Mouse (Mus musculus): Measurements from ENCODE around the gene Cfap46. TPM values are rescaled to one million over a fixed set of nuclear protein-coding genes. Genes with fewer than 3 reads are reported as not detected.
"Not testable (repeated sequence)": the region's sequence is repeated elsewhere in the genome, so short reads cannot be mapped to it uniquely, and the experiment has no call there.

Cfap46 gene
- total RNA-seq, 2 experiments from 2014 or later, result not detected

DNA sequence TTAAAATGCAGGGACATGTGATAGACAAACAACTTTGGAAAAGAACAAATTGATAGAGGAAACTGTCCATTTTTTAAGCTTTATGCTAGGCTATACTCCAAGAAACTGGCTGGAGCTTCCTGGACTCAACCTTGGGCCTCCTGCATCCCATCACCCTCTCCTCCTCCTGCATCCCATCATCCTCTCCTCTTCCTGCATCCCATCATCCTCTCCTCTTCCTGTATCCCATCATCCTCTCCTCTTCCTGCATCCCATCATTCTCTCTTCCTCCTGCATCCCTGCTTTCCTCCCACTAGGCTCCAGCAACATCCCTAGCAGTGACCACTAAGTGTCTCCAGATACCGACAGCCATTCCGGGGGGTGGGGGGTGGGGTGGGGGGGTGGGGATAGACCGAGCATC, 7.2 kb downstream of the Cfap46 start:
- no peak for ATAC-seq (replicated peaks; ENCODE audit: low FRiP score, low TSS enrichment, poor library complexity, severe bottlenecking)

DNA sequence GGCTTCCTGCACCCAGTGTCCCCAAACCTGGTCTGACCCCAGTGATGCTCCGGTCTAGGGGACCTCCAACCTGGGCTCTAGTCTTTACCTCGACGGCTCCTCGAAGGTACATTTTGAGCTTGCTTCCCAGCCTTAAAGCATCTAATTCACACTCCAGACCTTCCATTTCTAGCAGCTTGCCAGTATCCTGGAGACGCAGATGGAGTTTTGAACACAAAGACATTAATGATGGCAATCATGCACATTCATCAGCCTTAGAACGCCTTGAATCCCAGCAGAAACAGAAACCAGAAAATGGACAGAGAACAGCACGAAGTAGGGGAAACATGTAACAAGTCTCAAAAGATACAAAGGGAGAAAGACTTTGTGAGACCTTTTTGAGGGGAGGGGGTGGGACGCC, 16.7 kb downstream of the Cfap46 start:
- ATAC-seq (replicated peaks; ENCODE audit: low FRiP score, low TSS enrichment, poor library complexity, severe bottlenecking), result no peak

DNA sequence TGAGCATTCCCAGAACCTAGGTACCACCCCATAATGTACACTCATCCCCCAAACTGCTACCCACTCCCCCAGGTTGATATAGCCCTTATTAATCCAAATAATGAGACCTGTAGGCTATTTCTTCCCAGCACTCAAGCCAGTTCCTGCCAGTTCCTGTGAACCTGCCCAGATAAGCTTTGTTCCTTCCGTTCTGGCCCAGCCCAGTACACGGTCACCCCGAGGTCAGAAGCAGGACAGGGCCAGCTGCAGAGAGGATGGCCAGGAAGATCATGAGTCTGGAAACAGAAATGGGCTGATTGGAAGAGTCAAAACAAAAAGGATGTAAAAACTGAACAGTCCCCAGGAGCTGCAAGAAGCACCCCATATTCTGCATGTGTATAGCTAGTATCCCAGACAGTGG, 20.3 kb downstream of the Cfap46 start:
- no peak for ATAC-seq (replicated peaks; ENCODE audit: low FRiP score, low TSS enrichment, poor library complexity, severe bottlenecking)

DNA sequence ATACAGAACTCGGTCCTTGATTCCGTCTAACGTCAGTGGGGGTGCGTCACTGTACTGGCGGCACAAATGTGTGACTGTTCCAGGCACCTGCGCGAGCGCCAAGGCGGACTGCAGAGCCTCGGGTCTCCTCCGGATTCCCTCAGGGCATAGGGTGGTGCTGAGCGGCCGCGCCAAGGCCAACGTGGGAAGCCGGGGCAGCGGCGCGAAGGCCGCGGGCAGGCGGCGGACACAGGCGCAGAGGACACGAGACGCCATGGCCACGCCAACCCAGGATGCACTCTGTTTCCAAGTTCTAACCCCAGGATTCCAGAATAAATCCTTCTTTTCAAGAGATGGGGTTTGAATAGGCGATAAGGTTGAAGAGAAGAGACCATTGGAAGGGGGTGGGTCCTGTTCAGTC, 23.7 kb downstream of the Cfap46 start:
- not testable (repeated sequence) for ATAC-seq (replicated peaks; ENCODE audit: low FRiP score, low TSS enrichment, poor library complexity, severe bottlenecking)

DNA sequence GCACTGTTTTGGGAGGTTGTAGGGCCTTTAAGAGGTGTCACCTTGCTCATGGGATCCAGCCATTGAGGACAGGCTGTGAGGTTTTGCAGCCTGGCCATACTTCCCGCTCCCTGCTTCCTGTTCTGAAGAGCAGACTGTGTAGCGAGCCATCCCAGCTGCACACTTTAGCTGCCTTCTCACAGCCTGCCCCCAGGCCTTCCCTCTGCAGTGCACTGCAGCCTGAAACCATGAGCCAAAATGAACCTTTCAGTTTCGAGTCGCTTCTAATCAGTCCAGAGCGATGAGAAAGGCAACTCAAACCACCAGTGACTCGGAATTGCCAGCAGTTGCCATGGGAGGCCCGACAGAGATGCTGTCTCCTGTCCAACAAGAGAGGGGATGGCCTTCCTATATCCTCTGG, 33.9 kb downstream of the Cfap46 start:
- no peak for ATAC-seq (replicated peaks; ENCODE audit: low FRiP score, low TSS enrichment, poor library complexity, severe bottlenecking)

DNA sequence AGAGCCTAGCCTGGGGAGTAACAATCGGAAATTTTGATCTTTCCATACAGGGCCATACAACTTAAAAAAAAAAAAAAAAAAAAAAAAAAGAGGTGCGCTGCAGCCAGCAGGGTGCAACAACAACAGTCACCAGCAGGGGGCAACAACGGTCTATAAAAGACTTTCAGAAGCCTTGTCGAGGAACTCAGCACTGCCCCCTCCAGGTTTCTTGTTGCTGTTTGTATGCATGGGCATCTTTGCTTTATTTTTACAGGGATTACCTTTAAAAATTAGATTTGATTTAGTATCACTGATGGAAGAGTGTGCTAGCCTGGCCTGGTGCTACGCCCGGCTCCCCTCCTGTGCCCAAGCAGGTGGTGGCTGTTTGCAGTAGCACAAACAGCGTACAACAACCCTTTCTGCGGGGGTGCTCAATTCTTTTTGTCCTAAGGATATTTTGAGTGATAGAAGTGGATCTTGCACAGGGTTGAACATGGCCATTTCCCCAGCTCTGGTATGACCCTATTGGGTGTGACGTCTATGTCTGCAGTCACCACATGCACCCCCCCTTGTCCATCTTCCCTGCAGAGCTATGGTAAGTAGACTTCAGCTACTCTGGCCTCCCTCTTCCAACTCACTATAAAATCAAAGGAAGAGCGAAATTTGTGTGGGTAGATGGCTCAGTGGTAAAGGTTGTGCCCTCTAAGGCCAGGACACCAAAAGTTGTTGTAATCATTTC, 35.4 kb downstream of the Cfap46 start:
- ATAC-seq (replicated peaks; ENCODE audit: low FRiP score, low TSS enrichment, poor library complexity, severe bottlenecking), result peak; percentile 73

DNA sequence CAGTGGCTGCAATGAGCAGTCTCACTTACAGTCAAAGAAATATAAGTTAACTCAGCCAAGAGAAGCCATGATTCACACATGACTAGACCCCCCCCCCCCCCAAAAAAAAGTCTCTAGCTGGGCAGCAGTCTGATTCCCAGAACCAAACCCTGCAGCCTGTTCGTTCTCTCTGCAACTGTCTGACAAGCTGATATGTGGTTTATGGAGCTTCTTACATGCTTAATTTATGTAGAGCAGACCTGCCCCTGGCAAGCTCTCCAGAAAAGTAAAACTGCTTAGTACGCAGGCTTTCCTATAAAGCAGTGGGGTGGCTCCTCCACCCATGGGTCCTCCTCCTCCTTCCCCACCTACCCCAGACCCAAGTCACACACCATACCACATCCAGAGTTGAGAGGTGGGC, 50.2 kb downstream of the Cfap46 start:
- ATAC-seq (replicated peaks; ENCODE audit: low FRiP score, low TSS enrichment, poor library complexity, severe bottlenecking), result no peak

DNA sequence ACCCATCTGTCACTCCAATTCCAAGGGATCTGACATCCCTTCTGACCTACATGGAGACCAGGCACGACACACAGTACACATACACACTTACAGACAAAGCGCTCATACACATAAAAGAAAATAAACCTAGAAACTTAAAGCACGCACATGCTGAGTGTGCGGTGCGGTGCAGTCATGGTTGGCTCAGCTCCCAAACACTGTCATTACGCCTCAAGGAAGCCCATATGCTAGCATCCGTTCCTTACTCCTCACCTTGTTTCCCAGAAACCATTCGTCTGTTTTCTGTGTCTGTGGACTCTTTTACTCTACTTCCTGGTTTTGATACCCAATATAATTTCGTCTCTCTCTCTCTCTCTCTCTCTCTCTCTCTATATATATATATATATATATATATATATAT, 58.5 kb downstream of the Cfap46 start:
- no peak for ATAC-seq (replicated peaks; ENCODE audit: low FRiP score, low TSS enrichment, poor library complexity, severe bottlenecking)

DNA sequence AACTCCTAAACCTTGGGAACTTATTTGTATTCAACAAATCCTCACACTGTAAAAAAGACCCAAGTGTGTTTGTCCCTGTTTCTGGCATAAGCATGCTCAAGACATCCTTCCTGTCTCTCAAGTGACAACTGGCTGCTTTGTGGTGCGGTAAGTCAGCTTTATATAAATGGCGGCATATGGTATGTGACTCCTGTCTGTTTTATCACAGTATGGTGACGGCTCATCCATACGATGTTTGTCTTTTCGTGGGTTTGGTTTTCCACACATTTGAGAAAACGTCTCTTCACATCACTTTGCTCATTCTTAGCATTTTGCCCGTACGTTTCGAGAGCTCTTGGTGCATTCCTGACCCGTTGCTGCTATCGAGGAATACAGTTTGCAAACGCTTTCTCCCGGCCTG, 61.0 kb downstream of the Cfap46 start:
- ATAC-seq (replicated peaks; ENCODE audit: low FRiP score, low TSS enrichment, poor library complexity, severe bottlenecking), result no peak

DNA sequence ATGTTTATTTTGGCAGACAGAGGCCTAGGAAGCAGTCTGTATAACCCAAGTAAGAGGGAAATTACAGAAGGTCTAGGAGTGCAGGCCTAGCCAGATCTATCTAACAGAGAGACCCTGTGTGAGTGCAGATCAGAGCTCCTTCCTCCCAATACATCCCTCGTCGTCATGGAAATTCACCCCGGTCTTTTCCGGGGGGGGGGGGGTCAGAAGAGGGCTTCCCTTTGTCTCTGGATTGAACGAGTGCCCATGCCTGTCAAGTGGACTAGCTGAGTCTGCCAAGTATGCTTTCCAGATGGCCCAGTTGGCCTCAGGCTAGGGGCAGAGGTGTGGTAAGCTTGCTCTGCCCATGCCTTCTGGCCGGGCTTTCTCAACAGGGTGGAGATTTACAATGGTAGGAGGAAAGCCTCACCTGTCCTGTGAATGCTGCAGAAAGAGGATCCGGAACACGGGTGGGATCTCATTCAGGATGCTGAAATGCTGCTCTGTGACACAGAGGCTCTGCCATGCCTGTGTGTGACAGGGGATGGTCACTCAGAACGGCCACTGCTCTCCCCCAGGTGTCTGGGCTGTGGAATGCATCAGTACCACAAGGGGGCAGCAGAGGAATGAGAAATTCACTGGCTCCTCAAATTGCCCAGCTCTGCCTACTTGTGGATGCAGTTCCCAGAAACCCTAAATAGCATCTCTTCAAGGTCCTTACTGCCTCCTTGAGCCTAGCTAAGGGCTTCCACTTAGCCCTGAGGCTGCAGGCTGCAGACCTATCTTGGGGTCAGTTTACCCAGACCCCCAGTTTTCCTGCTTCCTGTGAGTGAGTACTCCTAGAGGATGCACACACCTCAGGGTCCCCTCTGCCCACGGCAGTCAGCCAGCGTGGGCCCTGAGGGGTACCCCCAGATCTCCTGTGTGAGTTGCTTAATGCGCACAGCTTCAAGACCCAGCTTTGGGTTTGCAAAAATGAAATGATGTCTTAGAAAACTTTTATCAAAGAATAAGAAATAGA, 67.5 kb downstream of the Cfap46 start:
- ATAC-seq (replicated peaks; ENCODE audit: low FRiP score, low TSS enrichment, poor library complexity, severe bottlenecking), result peak; percentile 74

DNA sequence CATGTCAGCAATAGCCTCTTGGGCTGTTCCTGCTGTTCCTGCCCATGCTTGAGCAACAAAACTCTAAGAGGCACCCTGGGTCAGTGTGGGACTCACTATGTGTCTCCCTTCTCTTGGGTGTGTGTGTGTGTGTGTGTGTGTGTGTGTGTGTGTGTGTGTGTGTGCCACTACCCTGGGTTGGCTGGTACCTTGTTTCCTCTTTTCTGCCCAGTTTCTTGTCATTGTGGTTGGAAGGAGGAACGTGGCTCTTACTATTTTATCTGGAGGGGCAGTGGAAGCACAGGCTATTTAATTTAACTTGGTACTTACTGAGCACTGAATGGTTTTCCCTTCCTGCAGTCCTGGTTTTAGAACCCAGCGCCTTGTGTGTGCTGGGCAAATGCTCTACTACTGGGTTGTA, 73.3 kb downstream of the Cfap46 start:
- ATAC-seq (replicated peaks; ENCODE audit: low FRiP score, low TSS enrichment, poor library complexity, severe bottlenecking), result no peak

DNA sequence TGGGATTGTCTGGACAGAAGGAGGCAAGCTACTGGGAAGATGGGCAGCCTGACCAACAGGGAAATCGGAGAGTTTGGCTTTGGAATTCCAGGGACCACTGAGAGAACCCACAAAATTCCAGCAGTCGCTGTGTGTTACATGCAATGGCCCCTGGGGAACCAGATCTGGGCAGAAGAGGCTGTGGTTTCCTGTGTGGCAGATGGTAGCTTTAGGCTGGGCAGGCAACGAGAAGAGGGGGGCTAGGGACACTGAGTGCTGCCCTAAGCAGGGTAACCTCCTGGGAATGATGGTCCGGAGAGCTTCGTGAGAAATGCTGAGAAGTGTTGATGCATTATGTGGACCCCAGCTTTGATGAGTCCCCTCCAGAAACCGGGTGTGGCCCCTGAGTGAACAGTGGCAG, 87.8 kb downstream of the Cfap46 start:
- ATAC-seq (replicated peaks; ENCODE audit: low FRiP score, low TSS enrichment, poor library complexity, severe bottlenecking), result no peak

DNA sequence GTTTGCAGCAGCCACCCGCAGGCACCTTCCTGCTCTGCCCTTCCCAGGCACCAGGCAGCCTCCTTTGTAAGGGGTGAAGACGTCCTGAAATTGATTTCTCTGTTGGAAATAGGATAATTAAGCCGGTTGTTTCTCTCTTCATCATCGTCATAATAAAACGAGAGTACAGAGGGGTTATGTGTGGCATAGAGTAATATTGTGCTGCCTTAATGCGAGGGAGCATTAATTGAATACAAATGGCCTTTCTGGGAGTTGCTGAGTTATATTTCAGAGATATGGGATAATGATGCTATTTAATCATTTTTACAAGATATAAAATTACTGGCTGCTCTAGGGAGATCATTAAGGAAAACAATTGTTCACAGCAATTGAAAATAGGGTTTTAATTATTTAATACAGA, 88.3 kb downstream of the Cfap46 start:
- no peak for ATAC-seq (replicated peaks; ENCODE audit: low FRiP score, low TSS enrichment, poor library complexity, severe bottlenecking)

DNA sequence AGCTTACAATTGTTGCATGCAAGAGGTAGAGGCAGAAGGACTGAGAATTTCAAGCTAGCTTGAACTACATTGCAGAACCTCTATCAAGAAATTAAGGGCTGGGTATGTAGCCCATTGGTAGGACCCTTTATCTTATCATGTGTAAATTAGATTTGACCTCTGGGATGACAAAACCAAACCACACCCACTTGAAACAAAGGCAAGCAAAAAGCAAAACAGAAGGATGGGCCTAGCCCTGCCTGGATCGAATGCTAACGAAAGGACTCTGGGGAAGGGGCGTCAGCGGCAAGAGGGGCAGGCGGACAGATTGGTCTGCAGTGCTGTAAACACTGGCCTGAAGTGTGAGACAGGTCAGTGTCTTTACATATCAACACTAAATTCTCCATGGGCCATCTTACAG, 92.3 kb downstream of the Cfap46 start:
- ATAC-seq (replicated peaks; ENCODE audit: low FRiP score, low TSS enrichment, poor library complexity, severe bottlenecking), result no peak

DNA sequence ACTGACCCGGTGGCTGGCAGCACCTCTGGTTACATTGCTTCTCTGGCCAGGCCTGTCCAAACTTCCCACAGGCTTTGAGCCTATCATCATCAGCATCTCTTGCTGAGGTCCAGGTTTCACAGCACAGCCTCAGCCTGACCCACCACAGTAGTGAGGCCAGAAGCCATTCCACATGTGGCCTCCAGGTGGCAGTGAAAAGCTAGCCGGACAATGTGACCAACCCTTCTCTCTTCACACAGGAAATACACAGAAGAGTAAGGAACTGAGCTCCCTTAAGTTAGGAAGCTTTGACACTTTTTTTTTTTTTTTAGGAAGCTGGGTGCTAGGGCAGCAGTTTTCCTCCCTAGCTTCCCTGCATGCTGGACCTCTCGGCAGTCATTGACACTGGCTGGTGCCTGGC, 93.3 kb downstream of the Cfap46 start:
- ATAC-seq (replicated peaks; ENCODE audit: low FRiP score, low TSS enrichment, poor library complexity, severe bottlenecking), result peak; percentile 87

DNA sequence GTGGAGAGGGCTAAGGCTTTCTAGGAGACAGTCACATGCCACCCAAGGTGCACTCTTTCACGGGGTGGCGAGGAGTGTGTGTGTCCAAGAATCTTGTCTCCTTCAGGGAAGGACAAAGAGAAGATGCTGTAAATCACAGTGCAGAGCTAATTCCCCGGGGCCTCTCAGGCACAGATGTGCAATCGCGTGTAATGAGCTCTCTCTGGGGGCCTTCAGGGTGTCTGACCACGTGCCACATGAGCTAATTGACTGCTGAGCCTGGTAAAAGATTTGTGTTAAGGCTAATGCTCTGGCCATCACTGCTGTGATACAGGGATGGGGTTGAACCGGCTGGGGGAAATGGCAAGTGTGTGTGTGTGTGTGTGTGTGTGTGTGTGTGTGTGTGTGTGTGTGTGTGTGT, 95.7 kb downstream of the Cfap46 start:
- no peak for ATAC-seq (replicated peaks; ENCODE audit: low FRiP score, low TSS enrichment, poor library complexity, severe bottlenecking)

DNA sequence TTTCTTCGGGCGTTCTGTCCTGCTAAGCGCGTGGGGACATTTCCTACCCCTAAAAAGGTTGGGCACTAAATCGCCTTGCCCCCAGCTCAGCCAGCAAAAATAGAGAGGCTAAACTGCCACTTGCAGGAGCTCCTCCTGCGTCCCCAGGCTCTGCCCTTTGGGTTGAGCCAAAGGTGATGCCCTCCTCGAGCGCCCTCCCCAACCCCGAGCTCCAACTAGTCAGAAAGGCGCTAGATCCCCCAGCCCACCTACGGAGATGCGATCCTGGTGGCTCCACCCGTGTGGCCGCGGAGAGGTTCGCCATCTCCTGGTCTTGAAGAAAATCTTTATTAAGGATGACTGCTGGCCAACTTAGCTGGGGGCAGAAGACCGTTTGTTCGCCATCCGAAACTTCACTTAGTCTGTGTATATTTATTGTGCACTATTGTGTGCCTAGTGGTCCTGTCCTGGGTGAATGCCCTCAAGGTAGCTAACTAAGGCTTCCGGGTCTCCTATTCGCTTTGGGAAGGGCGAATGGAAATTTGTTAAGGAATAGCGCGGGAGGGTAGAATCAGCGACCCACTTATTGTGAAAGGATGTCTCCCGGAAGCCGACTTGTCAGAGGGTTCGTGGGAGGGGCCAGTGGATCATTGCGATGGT, 98.3 kb downstream of the Cfap46 start:
- no peak for ATAC-seq (replicated peaks; ENCODE audit: low FRiP score, low TSS enrichment, poor library complexity, severe bottlenecking)

DNA sequence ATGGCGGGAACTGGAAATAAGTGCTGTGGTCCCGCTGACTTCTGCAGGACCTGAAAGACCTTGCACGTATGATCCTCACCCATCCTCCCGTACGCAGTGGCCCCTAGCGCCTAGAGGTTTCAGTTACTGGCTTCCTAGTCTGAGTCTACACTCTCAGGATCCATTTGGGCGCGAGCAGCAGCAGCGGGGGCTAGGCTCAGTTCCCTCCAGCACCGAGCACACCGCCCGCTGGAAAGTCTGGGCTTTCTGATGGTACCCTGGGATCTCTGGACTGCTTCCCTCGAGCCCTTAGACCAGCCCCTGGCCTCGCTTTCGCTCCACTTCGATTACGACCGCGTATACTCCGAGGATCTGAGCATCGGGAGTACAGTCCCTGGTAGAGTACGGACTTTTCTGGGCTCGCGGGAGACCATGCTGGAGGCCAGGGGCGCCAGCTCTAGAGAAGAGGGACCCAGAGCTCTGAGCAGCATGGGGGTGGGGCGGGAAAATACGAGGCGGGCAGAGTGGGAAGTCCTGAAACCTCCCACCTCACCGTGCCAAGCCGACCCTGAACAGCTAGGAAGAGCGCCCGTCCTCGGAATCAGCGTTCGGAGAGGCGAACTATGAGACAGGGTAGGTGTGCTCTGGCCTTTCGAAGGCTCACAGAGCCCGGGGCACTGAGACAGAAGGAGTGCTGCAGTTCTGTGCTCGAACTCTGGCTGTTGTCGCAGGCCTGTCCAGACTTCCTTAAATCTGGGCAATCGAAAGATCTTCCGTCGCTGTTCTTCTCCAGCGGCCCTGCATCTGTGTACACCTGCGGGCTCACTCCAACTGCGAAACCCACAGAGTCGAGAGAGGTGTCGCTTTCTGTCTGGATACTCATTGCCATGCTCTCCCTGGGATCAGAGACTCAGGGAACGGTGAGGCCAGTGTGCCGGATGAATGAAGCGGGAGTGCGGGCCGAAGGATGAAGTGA, 99.1 kb downstream of the Cfap46 start:
- ATAC-seq (replicated peaks; ENCODE audit: low FRiP score, low TSS enrichment, poor library complexity, severe bottlenecking), result no peak

DNA sequence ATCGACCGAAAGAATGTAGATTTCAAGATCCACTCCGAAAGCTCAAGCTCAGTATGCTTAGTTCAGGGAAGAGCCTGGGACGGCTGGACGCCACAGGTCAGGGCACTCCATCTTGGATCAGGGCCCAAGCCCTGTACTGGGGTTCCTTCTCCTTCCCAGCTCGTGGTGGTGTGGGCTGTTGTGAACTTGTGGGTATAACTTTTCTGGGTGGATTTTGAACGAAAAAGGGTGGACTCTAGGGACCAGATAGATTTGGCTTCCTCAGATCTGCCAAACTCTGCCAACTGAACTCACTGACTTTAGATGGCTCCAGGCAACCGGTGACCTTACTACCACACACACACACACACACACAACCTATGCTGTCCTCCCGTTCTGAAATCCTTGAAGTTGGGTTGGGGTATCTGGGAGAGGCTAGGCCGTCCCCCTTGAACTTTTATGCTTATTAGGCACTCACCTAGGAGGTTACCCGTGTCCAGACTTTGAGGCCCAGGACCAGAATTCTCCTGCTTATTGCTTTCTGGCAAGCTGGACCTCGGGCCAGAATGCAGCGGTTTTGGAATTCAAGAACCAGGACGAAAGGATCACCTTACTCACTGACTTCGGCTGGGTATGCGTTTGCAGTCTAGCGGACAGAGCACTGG, 100.4 kb downstream of the Cfap46 start:
- no peak for ATAC-seq (replicated peaks; ENCODE audit: low FRiP score, low TSS enrichment, poor library complexity, severe bottlenecking)
